9 mouse cellular contexts compared by ENCODE assay signal in genomic region chr8:107139704-107140470, GRCm38 (mm10). TPM values are rescaled to one million over a fixed set of nuclear protein-coding genes. Genes with fewer than 3 reads are reported as not detected.
DNase-seq lines count a peak whose midpoint lies in the region; ATAC-seq and TF ChIP-seq lines count a peak whose summit lies in the region.
"Had no signal": no experiment of that assay in that cellular context is flagged by ENCODE, and none has a peak within 500 bp of the region (broad histone marks: within the 10 kb centered on the region; RNA-seq: fewer than 3 reads in every experiment).

No protein-coding gene starts in this region.

- H3K27ac ChIP-seq in kidney, adult 2 months (ENCODE audit: insufficient read depth, low read depth, low read length): peak overlapping the region; percentile 92
- no peak overlapping the region for H3K27ac ChIP-seq in hindbrain, embryonic 11.5 days (ENCODE audit: low read depth, low read length)
- H3K27ac ChIP-seq: midbrain, embryonic 12.5 days had no signal

- H3K36me3 ChIP-seq in kidney, adult 2 months (ENCODE audit: control insufficient read depth, insufficient read depth, low read length): no peaks in the 10 kb centered on the region
- H3K36me3 ChIP-seq in hindbrain, embryonic 11.5 days (ENCODE audit: control insufficient read depth, insufficient read depth, low read length): no peaks in the 10 kb centered on the region
- H3K36me3 ChIP-seq: midbrain, embryonic 12.5 days had no signal

- TF ChIP-seq CTCF in kidney, adult 2 months (conservative IDR thresholded peaks at IDR 0.05; ENCODE audit: insufficient read depth, insufficient read length, low read depth, low read length): no peak

- no peak for ATAC-seq in hindbrain, embryonic 11.5 days (ENCODE audit: low FRiP score)

- peak; percentile 88 for DNase-seq in 3T3-L1 (ENCODE audit: low read depth, low spot score)
- DNase-seq in NIH3T3 (ENCODE audit: low read depth): peak; percentile 82
- DNase-seq in gastrocnemius, postnatal 14 days: peak; percentile 14
- DNase-seq in kidney, adult 2 months: peak; percentile 90
- peak; percentile 85 for DNase-seq in lung, postnatal 25 days (ENCODE audit: low spot score)
- DNase-seq in cerebellum, postnatal 36 days: no peak
- DNase-seq in right cerebral cortex, adult 18-20 months: no peak
- no peak for DNase-seq in hindbrain, embryonic 11.5 days (ENCODE audit: low spot score)

- H3K9me3 ChIP-seq in hindbrain, embryonic 11.5 days (ENCODE audit: control insufficient read depth, low read length): no peaks in the 10 kb centered on the region
- H3K9me3 ChIP-seq: midbrain, embryonic 12.5 days had no signal

- no peak for TF ChIP-seq POLR2A in kidney, adult 2 months (IDR thresholded peaks at IDR 0.05; ENCODE audit: low read depth, low read length)

- intact Hi-C loops in gastrocnemius, postnatal 14 days (cut with DNase I; ENCODE audit: low total_unique reads): no loop called here

- no peaks in the 10 kb centered on the region for H3K27me3 ChIP-seq in kidney, adult 2 months (replicated peaks; ENCODE audit: control insufficient read depth, insufficient read depth, low read length)
- no peaks in the 10 kb centered on the region for H3K27me3 ChIP-seq in hindbrain, embryonic 11.5 days (ENCODE audit: control insufficient read depth, insufficient read depth, low read length)
- H3K27me3 ChIP-seq: midbrain, embryonic 12.5 days had no signal

- 52% methylated on average over 13 of the region's 13 CpGs for WGBS in kidney, adult 2 months
- WGBS in hindbrain, embryonic 11.5 days: 47% methylated on average over 13 of the region's 13 CpGs

- H3K4me2 ChIP-seq in hindbrain, embryonic 11.5 days (replicated peaks; ENCODE audit: low read depth, low read length): no peak overlapping the region
- H3K4me2 ChIP-seq: midbrain, embryonic 12.5 days had no signal

- H3K4me1 ChIP-seq in kidney, adult 2 months (ENCODE audit: control insufficient read depth, insufficient read depth, low read length): peaks cover 42% of the 10 kb centered on the region
- no peaks in the 10 kb centered on the region for H3K4me1 ChIP-seq in hindbrain, embryonic 11.5 days (replicated peaks; ENCODE audit: control insufficient read depth, insufficient read depth, low read length)

- no peak overlapping the region for H3K4me3 ChIP-seq in kidney, adult 2 months (ENCODE audit: insufficient read depth, low read depth, low read length)
- no peak overlapping the region for H3K4me3 ChIP-seq in hindbrain, embryonic 11.5 days (ENCODE audit: low read depth, low read length)
- H3K4me3 ChIP-seq: midbrain, embryonic 12.5 days had no signal

- H3K9ac ChIP-seq in hindbrain, embryonic 11.5 days (ENCODE audit: low read depth, low read length): no peak overlapping the region
- H3K9ac ChIP-seq: midbrain, embryonic 12.5 days had no signal

RNA-seq across cellular contexts. Expression of gene Cyb5b, which starts 10.6 kb away (rescaled TPM):
- 10 to 100 TPM; 21.9 to 25.3 TPM for total RNA-seq in gastrocnemius, postnatal 14 days (2021)
- polyA plus RNA-seq in kidney, adult 2 months (2012; rRNA removed): 186 and 203 TPM in 2 replicates
- polyA plus RNA-seq in hindbrain, embryonic 11.5 days (2014; fragmentation: Nextera tagmentation; extraction: Ambion mirVana): 165 and 176 TPM in 2 replicates

RNA-seq across cellular contexts. Expression of gene Terf2, which starts 43.5 kb away (rescaled TPM):
- total RNA-seq in gastrocnemius, postnatal 14 days (2021): 10 to 100 TPM; 10.1 to 15.9 TPM
- 8.7 and 12.2 TPM in 2 replicates for polyA plus RNA-seq in kidney, adult 2 months (2012; rRNA removed)
- 16.1 and 18.8 TPM in 2 replicates for polyA plus RNA-seq in hindbrain, embryonic 11.5 days (2014; fragmentation: Nextera tagmentation; extraction: Ambion mirVana)

Comparison
In these comparisons a context has a peak if more than half of its experiments do, and no peak if none do; other contexts are left out.
1. DNase-seq: peak in 3T3-L1 (single experiment), NIH3T3 (single experiment), gastrocnemius, postnatal 14 days (single experiment), kidney, adult 2 months (single experiment) and lung, postnatal 25 days (single experiment); none in cerebellum, postnatal 36 days (0 of 2), right cerebral cortex, adult 18-20 months (single experiment) and hindbrain, embryonic 11.5 days (single experiment).